Mouse (Mus musculus) midbrain, embryonic 11.5 days (tissue): Measurements from ENCODE around the gene Lpar2. TPM values are rescaled to one million over a fixed set of nuclear protein-coding genes. Genes with fewer than 3 reads are reported as not detected.

Experiments used
- polyA plus RNA-seq: library from polyadenylated mRNA; unstranded; fragments of >200 nt; fragmentation: Nextera tagmentation; extraction: Ambion mirVana; gene quantifications from 2 replicates; pipeline ENCODE4 v1.2.1, GENCODE M21; 2014

Gene Lpar2
- polyA plus RNA-seq, 1 experiment from 2014 or later: 1.2 TPM

Other genes with a start within 250 kb of the Lpar2 start
- 42.7 and 43.3 TPM in 2 replicates for gene Zfp868, start 196.9 kb upstream of the Lpar2 start, polyA plus RNA-seq
- 2.4 and 3.0 TPM in 2 replicates for gene Zfp964, start 167.9 kb upstream of the Lpar2 start, polyA plus RNA-seq
- 34.9 and 38.6 TPM in 2 replicates for gene Zfp869, start 111.7 kb upstream of the Lpar2 start, polyA plus RNA-seq
- 6.7 and 7.0 TPM in 2 replicates for gene Zfp963, start 72.5 kb upstream of the Lpar2 start, polyA plus RNA-seq
- 1.4 and 1.6 TPM in 2 replicates for gene Gm20422, start 47.5 kb upstream of the Lpar2 start, polyA plus RNA-seq
- 33.8 and 40.7 TPM in 2 replicates for gene Atp13a1, start 31.3 kb upstream of the Lpar2 start, polyA plus RNA-seq
- gene Zfp866, start 31.3 kb upstream of the Lpar2 start, polyA plus RNA-seq: 41.5 and 42.2 TPM in 2 replicates
- gene Gmip, start 13.8 kb upstream of the Lpar2 start, polyA plus RNA-seq: 7.8 TPM in 2 replicates
- 33.9 and 39.1 TPM in 2 replicates for gene Pbx4, start 10.1 kb downstream of the Lpar2 start, polyA plus RNA-seq
- 0.31 and 0.40 TPM in 2 replicates for gene Cilp2, start 65.3 kb downstream of the Lpar2 start, polyA plus RNA-seq
- gene Tssk6, start 79.8 kb downstream of the Lpar2 start, polyA plus RNA-seq: 3.4 and 4.0 TPM in 2 replicates
- gene Ndufa13, start 80.1 kb downstream of the Lpar2 start, polyA plus RNA-seq: 167 and 172 TPM in 2 replicates
- gene Yjefn3, start 80.3 kb downstream of the Lpar2 start, polyA plus RNA-seq: 3.2 and 3.6 TPM in 2 replicates
- 52.7 and 65.2 TPM in 2 replicates for gene Gatad2a, start 174.0 kb downstream of the Lpar2 start, polyA plus RNA-seq
- gene Mau2, start 220.3 kb downstream of the Lpar2 start, polyA plus RNA-seq: 46.2 and 49.3 TPM in 2 replicates
- gene Sugp1, start 220.4 kb downstream of the Lpar2 start, polyA plus RNA-seq: 33.3 and 35.3 TPM in 2 replicates